Mouse (Mus musculus) MEL (cell line): ENCODE results near the gene Bag6. TPM values are rescaled to one million over a fixed set of nuclear protein-coding genes. Genes with fewer than 3 reads are reported as not detected.

Experiments
- DNase-seq: peaks from one replicate; pipeline ENCODE4 v3.0.0; 2011; ENCODE audit warnings: low read depth, low spot score
- H3K27ac ChIP-seq: 2 replicates; pipeline ENCODE4 v1.5.1; 2012; ENCODE audit warnings: low read depth, mild to moderate bottlenecking, control low read depth, low read length, moderate library complexity; ENCODE audit not compliant: control insufficient read depth
- H3K27me3 ChIP-seq, 2 experiments: fragments of 150-350 bp in 1 of 2; sonication (generic) in 1 of 2; 2 replicates each; pipeline ENCODE4 v1.6.1; 2012; ENCODE audit warnings: low read length in 2 of 2, mild to moderate bottlenecking in 2 of 2, improper control_type of control experiment in 1 of 2, moderate library complexity in 1 of 2; ENCODE audit not compliant: insufficient read depth in 2 of 2, control insufficient read depth in 1 of 2
- H3K36me3 ChIP-seq, 2 experiments: 2 replicates each; pipeline ENCODE4 v1.6.1; 2012 to 2014; ENCODE audit warnings: low read length in 2 of 2, improper control_type of control experiment in 1 of 2, inconsistent platforms in 1 of 2, mild to moderate bottlenecking in 1 of 2; ENCODE audit not compliant: insufficient read depth in 2 of 2, control insufficient read depth in 1 of 2
- H3K4me1 ChIP-seq, 2 experiments: fragments of 150-350 bp in 1 of 2; sonication (generic) in 1 of 2; 2 replicates each; pipeline ENCODE4 v1.6.1; 2012; ENCODE audit warnings: low read length in 2 of 2, improper control_type of control experiment in 1 of 2, mild to moderate bottlenecking in 1 of 2; ENCODE audit not compliant: insufficient read depth in 2 of 2, control insufficient read depth in 1 of 2
- H3K4me3 ChIP-seq, 2 experiments: fragments of 150-350 bp in 1 of 2; sonication (generic) in 1 of 2; 2 replicates each; pipeline ENCODE4 v1.5.1; 2012; ENCODE audit warnings: low read depth in 2 of 2, low read length in 2 of 2, mild to moderate bottlenecking in 2 of 2, moderate library complexity in 2 of 2, control low read depth in 1 of 2, improper control_type of control experiment in 1 of 2; ENCODE audit not compliant: control insufficient read depth in 1 of 2, insufficient read depth in 1 of 2
- H3K79me2 ChIP-seq: 2 replicates; pipeline ENCODE4 v1.6.1; 2012; ENCODE audit warnings: mild to moderate bottlenecking, low read length, moderate library complexity; ENCODE audit not compliant: control insufficient read depth, poor library complexity, insufficient read depth
- H3K9ac ChIP-seq: 2 replicates; pipeline ENCODE4 v1.6.1; 2012; ENCODE audit warnings: low read depth, mild to moderate bottlenecking, control low read depth, low read length, moderate library complexity; ENCODE audit not compliant: control insufficient read depth, poor library complexity, severe bottlenecking
- H3K9me3 ChIP-seq: fragments of 150-350 bp; sonication (generic); replicated peaks from 2 replicates; pipeline ENCODE4 v1.6.1; 2012; ENCODE audit warnings: mild to moderate bottlenecking, low read length, improper control_type of control experiment, moderate library complexity; ENCODE audit not compliant: insufficient read depth
- BHLHE40 ChIP-seq: IDR thresholded peaks from 2 replicates; pipeline ENCODE4 v1.6.1; 2012; ENCODE audit warnings: low read depth, mild to moderate bottlenecking, inconsistent platforms, low read length, improper control_type of control experiment, borderline replicate concordance
- CTCF ChIP-seq, 3 experiments: IDR thresholded peaks in 2 of 3; conservative IDR thresholded peaks in 1 of 3; 2 replicates each; pipeline ENCODE4 v1.5.1; 2011 to 2012; ENCODE audit warnings: low read length in 3 of 3, low read depth in 2 of 3, mild to moderate bottlenecking in 2 of 3, improper control_type of control experiment in 1 of 3, inconsistent platforms in 1 of 3, mixed read lengths in 1 of 3, moderate library complexity in 1 of 3; ENCODE audit not compliant: control insufficient read depth in 1 of 3, insufficient read depth in 1 of 3, poor library complexity in 1 of 3, severe bottlenecking in 1 of 3
- EP300 ChIP-seq, 2 experiments: IDR thresholded peaks; 2 replicates each; pipeline ENCODE4 v1.6.1; 2011; ENCODE audit warnings: improper control_type of control experiment in 2 of 2, low read length in 2 of 2, low read depth in 1 of 2, mild to moderate bottlenecking in 1 of 2
- GATA1 ChIP-seq: IDR thresholded peaks from 2 replicates; pipeline ENCODE4 v1.6.1; 2011; ENCODE audit warnings: low read depth, low read length, improper control_type of control experiment
- MAX ChIP-seq: IDR thresholded peaks from 2 replicates; pipeline ENCODE4 v1.6.1; 2011; ENCODE audit warnings: low read length, improper control_type of control experiment
- MEF2A ChIP-seq: IDR thresholded peaks from 2 replicates; pipeline ENCODE4 v1.6.1; 2014; ENCODE audit warnings: low read depth, mild to moderate bottlenecking, inconsistent platforms, low read length, improper control_type of control experiment; ENCODE audit not compliant: poor library complexity, insufficient replicate concordance, severe bottlenecking; ENCODE audit errors: extremely low read depth
- MYC ChIP-seq: IDR thresholded peaks from 2 replicates; pipeline ENCODE4 v1.6.1; 2011; ENCODE audit warnings: low read depth, mild to moderate bottlenecking, low read length, improper control_type of control experiment, moderate library complexity
- POLR2A ChIP-seq, 2 experiments: IDR thresholded peaks; 2 replicates each; pipeline ENCODE4 v1.6.1; 2011 to 2012; ENCODE audit warnings: low read length in 2 of 2, mild to moderate bottlenecking in 2 of 2, control low read depth in 1 of 2, improper control_type of control experiment in 1 of 2, low read depth in 1 of 2, moderate library complexity in 1 of 2; ENCODE audit not compliant: control insufficient read depth in 1 of 2, insufficient read depth in 1 of 2, poor library complexity in 1 of 2
- POLR2AphosphoS2 ChIP-seq: IDR thresholded peaks from 2 replicates; pipeline ENCODE4 v1.6.1; 2011; ENCODE audit warnings: low read length, improper control_type of control experiment
- RCOR1 ChIP-seq: IDR thresholded peaks from 2 replicates; pipeline ENCODE4 v1.6.1; 2012; ENCODE audit warnings: low read depth, mild to moderate bottlenecking, inconsistent platforms, low read length, improper control_type of control experiment
- SMC3 ChIP-seq: IDR thresholded peaks from 2 replicates; pipeline ENCODE4 v1.6.1; 2011; ENCODE audit warnings: low read depth, low read length, improper control_type of control experiment
- TBP ChIP-seq: IDR thresholded peaks from 2 replicates; pipeline ENCODE4 v1.8.0; 2011; ENCODE audit warnings: low read depth, low read length, improper control_type of control experiment
- USF2 ChIP-seq, 2 experiments: IDR thresholded peaks; 2 replicates each; pipeline ENCODE4 v1.6.1; 2011 to 2012; ENCODE audit warnings: improper control_type of control experiment in 2 of 2, low read length in 2 of 2, borderline replicate concordance in 1 of 2, inconsistent platforms in 1 of 2, low read depth in 1 of 2, mild to moderate bottlenecking in 1 of 2; ENCODE audit not compliant: insufficient read depth in 1 of 2
- ZC3H11A ChIP-seq: IDR thresholded peaks from 2 replicates; pipeline ENCODE4 v1.6.1; 2012; ENCODE audit warnings: low read depth, mild to moderate bottlenecking, inconsistent platforms, low read length, improper control_type of control experiment
- ZKSCAN1 ChIP-seq: IDR thresholded peaks from 2 replicates; pipeline ENCODE4 v1.6.1; 2012; ENCODE audit warnings: low read depth, mild to moderate bottlenecking, inconsistent platforms, low read length, improper control_type of control experiment, moderate library complexity
- ZMIZ1 ChIP-seq: IDR thresholded peaks from 2 replicates; pipeline ENCODE4 v1.6.1; 2012; ENCODE audit warnings: low read depth, mild to moderate bottlenecking, inconsistent platforms, low read length, improper control_type of control experiment, moderate library complexity
- polyA plus RNA-seq, 2 experiments: library from polyadenylated mRNA; stranded (reverse) in 1 of 2; unstranded in 1 of 2; fragments of >175 nt in 1 of 2; fragments of >200 nt in 1 of 2; gene quantifications; 2 replicates each; pipeline versions ENCODE4 v1.2.1 to v1.2.4; 2012; ENCODE audit warnings: low replicate concordance in 2 of 2, low read depth in 1 of 2; ENCODE audit not compliant: insufficient read length in 2 of 2, insufficient read depth in 1 of 2, missing spikeins in 1 of 2
- total RNA-seq: library from RNA; depleted of rRNA; stranded (reverse); fragments of 300-350 nt; gene quantifications from 2 replicates; pipeline ENCODE4 v1.2.3, GENCODE M21; 2012

Bag6 gene
- total and polyA plus RNA-seq, 3 experiments: 102 to 283 TPM; not detected in 1

DNA sequence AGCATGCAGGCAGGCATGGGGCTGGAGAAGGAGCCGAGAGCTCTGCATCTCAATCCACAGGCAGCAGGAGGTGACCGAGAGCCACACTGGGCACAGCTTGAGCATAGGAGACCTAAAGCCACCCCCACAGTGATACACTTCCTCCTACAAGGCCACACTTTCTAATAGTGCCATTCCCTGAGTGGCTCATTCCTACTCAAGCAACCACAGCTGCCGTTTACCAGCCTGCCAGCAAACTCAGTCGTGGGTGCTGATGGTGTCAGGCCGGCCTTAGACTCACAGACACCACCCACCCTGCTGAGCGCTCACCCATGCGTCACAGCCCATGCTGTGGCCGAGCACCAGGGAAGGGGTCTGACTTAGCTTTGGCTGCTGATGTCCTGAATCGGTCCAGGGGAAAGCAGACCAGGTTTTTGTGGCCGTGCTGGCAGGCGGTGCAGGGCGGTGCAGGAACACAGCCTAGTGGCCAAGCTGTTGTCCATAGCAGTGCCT, 37.8 kb upstream of the Bag6 start:
- TF ChIP-seq GATA1 (no peak), MEF2A (no peak), ZMIZ1 (no peak), CTCF (IDR thresholded peaks at IDR 0.05 in 2 of 3, conservative IDR thresholded peaks at IDR 0.05 in 1 of 3; ENCODE audit: control insufficient read depth in 1 of 3, insufficient read depth in 1 of 3, low read depth in 2 of 3, low read length in 3 of 3, poor library complexity in 1 of 3, severe bottlenecking in 1 of 3) (no peak), SMC3 (no peak), MAX (no peak), POLR2A (IDR thresholded peaks at IDR 0.05; ENCODE audit: control insufficient read depth in 1 of 2, insufficient read depth in 1 of 2, low read depth in 1 of 2, low read length in 2 of 2, poor library complexity in 1 of 2) (no peak), EP300 (IDR thresholded peaks at IDR 0.05; ENCODE audit: low read depth in 1 of 2, low read length in 2 of 2) (no peak), ZC3H11A (no peak), BHLHE40 (no peak), MYC (no peak), TBP (no peak), POLR2AphosphoS2 (no peak), ZKSCAN1 (no peak), USF2 (IDR thresholded peaks at IDR 0.05; ENCODE audit: borderline replicate concordance in 1 of 2, insufficient read depth in 1 of 2, low read depth in 1 of 2, low read length in 2 of 2) (no peak)
- no peak overlapping the region for H3K4me3 ChIP-seq
- no peaks in the 10 kb centered on the region for H3K27me3 ChIP-seq
- peaks cover 0 to 4% of the 10 kb centered on the region in 2 experiments; a peak in 1 of 4 replicates for H3K4me1 ChIP-seq
- no peaks in the 10 kb centered on the region for H3K79me2 ChIP-seq
- no peak for DNase-seq
- H3K36me3 ChIP-seq: no peaks in the 10 kb centered on the region; a peak in 2 of 4 replicates
- no peak overlapping the region for H3K27ac ChIP-seq
- no peak overlapping the region for H3K9ac ChIP-seq
- no peaks in the 10 kb centered on the region for H3K9me3 ChIP-seq

- H3K36me3 ChIP-seq: peaks cover 0 to 25% of the 10 kb centered on the region in 2 experiments
- peaks cover 20 to 33% of the 10 kb centered on the region in 2 experiments for H3K4me1 ChIP-seq
- DNase-seq: no peak
- H3K27ac ChIP-seq: no peak overlapping the region
- TF ChIP-seq RCOR1 (no peak), ZMIZ1 (no peak), TBP (no peak), ZKSCAN1 (no peak)
- TF ChIP-seq, all 39 proteins: peak for 0
- no peaks in the 10 kb centered on the region for H3K9me3 ChIP-seq
- no peaks in the 10 kb centered on the region for H3K79me2 ChIP-seq
- H3K9ac ChIP-seq: no peak overlapping the region
- no peaks in the 10 kb centered on the region for H3K27me3 ChIP-seq
- no peak overlapping the region for H3K4me3 ChIP-seq
Measured at GRCm38 (mm10) chr17:35100196-35100765, 34.7 kb upstream of the Bag6 start.
